Mouse (Mus musculus): ENCODE data around the gene Ntrk1.

GRCm38 (mm10) chr3:87749977-87750376 is 45.0 kb downstream of the Ntrk1 start:
- TF ChIP-seq CTCF (IDR thresholded peaks at IDR 0.05; ENCODE audit: control insufficient read depth, insufficient read depth, low read length): no peak
- TF ChIP-seq POLR2A (IDR thresholded peaks at IDR 0.05; ENCODE audit: borderline replicate concordance, control insufficient read depth, low read depth, low read length): no peak

Measured in bone marrow, adult 2 months (tissue).